Mouse (Mus musculus) monocyte, adult 5-6 weeks (primary cell): ENCODE measurements at regions not wholly inside any gene's neighbourhood (a gene's known extent, or its start where the extent isn't known, plus 50 kb on each side); places are given as distances from the start of the nearest gene placed in this dataset.

Experiments used
- ATAC-seq: fragments of 153-309, 156-312 bp; replicated peaks from 2 replicates; pipeline ENCODE4 v1.8.0; 2017; ENCODE audit warnings: mild to moderate bottlenecking; ENCODE audit not compliant: low TSS enrichment, insufficient number of reproducible peaks, severe bottlenecking, poor library complexity, low FRiP score

- no peak for ATAC-seq
Measured at GRCm38 (mm10) chr8:128235071-128235470, 123.3 kb upstream of the Nrp1 start.

- ATAC-seq = peak; percentile 68; the same call in 1 of the 2 replicates
Measured at GRCm38 (mm10) chr8:128235527-128235926, 122.9 kb upstream of the Nrp1 start.

- no peak for ATAC-seq
Measured at GRCm38 (mm10) chr8:128236097-128236496, 122.3 kb upstream of the Nrp1 start.

GRCm38 (mm10) chr8:128238948-128239347 is 119.5 kb upstream of the Nrp1 start:
- ATAC-seq = no peak

- ATAC-seq = no peak
Measured at GRCm38 (mm10) chr8:128239783-128240182, 118.6 kb upstream of the Nrp1 start.

GRCm38 (mm10) chr8:128241200-128241599 is 117.2 kb upstream of the Nrp1 start:
- ATAC-seq = no peak

GRCm38 (mm10) chr8:128242465-128243251 is 115.7 kb upstream of the Nrp1 start:
- no peak for ATAC-seq

- no peak for ATAC-seq
Measured at GRCm38 (mm10) chr8:128251723-128252122, 106.7 kb upstream of the Nrp1 start.

- no peak for ATAC-seq
Measured at GRCm38 (mm10) chr8:128260836-128261235, 97.6 kb upstream of the Nrp1 start.

- no peak for ATAC-seq
Measured at GRCm38 (mm10) chr8:128261367-128261766, 97.0 kb upstream of the Nrp1 start.

- ATAC-seq = no peak
Measured at GRCm38 (mm10) chr8:128263251-128263947, 95.0 kb upstream of the Nrp1 start.

GRCm38 (mm10) chr8:128267261-128267660 is 91.1 kb upstream of the Nrp1 start:
- no peak for ATAC-seq

GRCm38 (mm10) chr8:128268010-128268409 is 90.4 kb upstream of the Nrp1 start:
- ATAC-seq = no peak

GRCm38 (mm10) chr8:128269546-128269945 is 88.9 kb upstream of the Nrp1 start:
- ATAC-seq = no peak

- ATAC-seq = no peak
Measured at GRCm38 (mm10) chr8:128272866-128273344, 85.5 kb upstream of the Nrp1 start.

GRCm38 (mm10) chr8:128276475-128276874 is 81.9 kb upstream of the Nrp1 start:
- ATAC-seq = no peak

GRCm38 (mm10) chr8:128282802-128283201 is 75.6 kb upstream of the Nrp1 start:
- ATAC-seq = 0 out of 2 replicates have a peak, but pooled peaks have one; percentile 40

GRCm38 (mm10) chr8:128283365-128283764 is 75.0 kb upstream of the Nrp1 start:
- no peak for ATAC-seq

GRCm38 (mm10) chr8:128284816-128285215 is 73.6 kb upstream of the Nrp1 start:
- ATAC-seq = no peak

GRCm38 (mm10) chr8:128290076-128290475 is 68.3 kb upstream of the Nrp1 start:
- ATAC-seq = no peak
